Mouse (Mus musculus) stomach, postnatal 0 days (tissue): ENCODE results near the gene Adamtsl1. TPM values are rescaled to one million over a fixed set of nuclear protein-coding genes. Genes with fewer than 3 reads are reported as not detected.

Experiments
- ATAC-seq: fragments of 200-750 bp; cut with Nextera tagmentation; 2 replicates; pipeline ENCODE4 v1.8.0; 2017; ENCODE audit not compliant: low FRiP score, low TSS enrichment
- DNase-seq: peaks from one replicate; pipeline ENCODE4 v3.0.0-alpha.2; 2016; ENCODE audit warnings: low spot score
- H3K27ac ChIP-seq: fragments of 300-500 bp; sonication (generic); replicated peaks from 2 replicates; pipeline ENCODE4 v1.5.1; 2014; ENCODE audit warnings: mild to moderate bottlenecking, control low read depth
- H3K27me3 ChIP-seq: fragments of 300-500 bp; sonication (generic); 2 replicates; pipeline ENCODE4 v1.6.1; 2014; ENCODE audit warnings: low read length; ENCODE audit not compliant: control insufficient read depth, insufficient read depth
- H3K36me3 ChIP-seq: fragments of 300-500 bp; sonication (generic); 2 replicates; pipeline ENCODE4 v1.6.1; 2014; ENCODE audit warnings: low read length, mixed read lengths; ENCODE audit not compliant: control insufficient read depth, insufficient read depth
- H3K4me1 ChIP-seq: fragments of 300-500 bp; sonication (generic); replicated peaks from 2 replicates; pipeline ENCODE4 v1.6.1; 2014; ENCODE audit warnings: antibody characterized with exemption; ENCODE audit not compliant: control insufficient read depth, insufficient read depth
- H3K4me2 ChIP-seq: fragments of 300-500 bp; sonication (generic); replicated peaks from 2 replicates; pipeline ENCODE4 v1.6.1; 2014; ENCODE audit warnings: low read depth, mild to moderate bottlenecking, control low read depth, moderate library complexity
- H3K4me3 ChIP-seq: fragments of 300-500 bp; sonication (generic); 2 replicates; pipeline ENCODE4 v1.5.1; 2014; ENCODE audit warnings: low read depth, low read length, control low read depth
- H3K9ac ChIP-seq: fragments of 300-500 bp; sonication (generic); 2 replicates; pipeline ENCODE4 v1.6.1; 2014; ENCODE audit warnings: mild to moderate bottlenecking, low read length, control low read depth, mixed read lengths
- H3K9me3 ChIP-seq: fragments of 300-500 bp; sonication (generic); 2 replicates; pipeline ENCODE4 v1.6.1; 2016; ENCODE audit warnings: low read length; ENCODE audit not compliant: control insufficient read depth
- CTCF ChIP-seq: IDR thresholded peaks from 2 replicates; pipeline ENCODE4 v1.5.1; 2016; ENCODE audit warnings: antibody characterized with exemption, low read depth, mild to moderate bottlenecking, moderate library complexity
- EP300 ChIP-seq: optimal IDR thresholded peaks from 2 replicates; pipeline ENCODE3; 2016; ENCODE audit warnings: antibody characterized with exemption
- WGBS: fragments of 180-500 bp; shearing (Covaris S2); extraction: QIAGEN DNeasy Blood & Tissue Kit; methylation state at CpG from one replicate; pipeline ENCODE4 v1.1.7; 2014; 5-methylcytosine and 5-hydroxymethylcytosine counted together
- polyA plus RNA-seq: library from polyadenylated mRNA; unstranded; fragments of >200 nt; fragmentation: Nextera tagmentation; extraction: Ambion mirVana; gene quantifications from 2 replicates; pipeline ENCODE4 v1.2.1, GENCODE M21; 2015

Adamtsl1 gene
- 7.1 and 7.3 TPM in 2 replicates for polyA plus RNA-seq

DNA sequence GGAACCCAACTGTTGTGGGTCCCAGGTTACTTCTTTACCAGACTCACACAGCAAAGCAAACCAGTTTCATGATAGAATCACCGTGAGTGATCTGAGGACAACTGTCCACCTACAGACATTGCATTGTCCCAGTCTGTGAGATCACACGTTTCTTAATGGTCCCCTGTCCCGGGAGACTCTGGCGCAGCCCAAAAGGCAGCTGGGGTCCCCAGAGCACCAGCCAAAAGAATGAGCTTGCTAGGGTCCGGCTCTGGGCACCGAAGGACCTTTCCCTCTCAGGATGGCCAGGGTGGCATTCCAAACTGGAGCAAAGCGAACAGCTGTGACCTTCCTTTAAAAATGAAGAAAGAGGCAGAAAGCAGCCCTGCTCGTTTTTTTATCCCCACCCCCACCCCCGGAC is at the start of gene Adamtsl1:
Adamtsl1 (plus strand) TSS at position 381 of the 400 bp plus-strand sequence.
- WGBS: 4% methylated on average over 9 of the region's 9 CpGs

GRCm38 (mm10) chr4:85483586-85483985 is 30.4 kb upstream of the Adamtsl1 start:
- no peak for ATAC-seq
- Histone ChIP-seq H3K4me2 (no peak overlapping the region), H3K9ac (no peak overlapping the region), H3K27ac (no peak overlapping the region), H3K36me3 (no peaks in the 10 kb centered on the region), H3K4me1 (no peaks in the 10 kb centered on the region), H3K4me3 (no peak overlapping the region), H3K9me3 (no peaks in the 10 kb centered on the region), H3K27me3 (no peaks in the 10 kb centered on the region)
- TF ChIP-seq EP300: no peak
- no peak for TF ChIP-seq CTCF
- WGBS: 79% methylated on average over 6 of the region's 6 CpGs
- no peak for DNase-seq

More for the DNA sequence above, at the start of gene Adamtsl1:
- Histone ChIP-seq H3K36me3 (no peaks in the 10 kb centered on the region), H3K9ac (peak within 1 kb of the TSS; percentile 18; the same call in 1 of the 2 replicates), H3K27ac (no peak within 1 kb of the TSS), H3K4me2 (peak within 1 kb of the TSS; percentile 81), H3K4me3 (peak within 1 kb of the TSS; percentile 48), H3K4me1 (no peaks in the 10 kb centered on the region), H3K9me3 (no peaks in the 10 kb centered on the region), H3K27me3 (no peaks in the 10 kb centered on the region; the same call in 1 of the 2 replicates)
- DNase-seq: no peak
- no peak for ATAC-seq
- TF ChIP-seq EP300 (no peak), CTCF (no peak)

DNA sequence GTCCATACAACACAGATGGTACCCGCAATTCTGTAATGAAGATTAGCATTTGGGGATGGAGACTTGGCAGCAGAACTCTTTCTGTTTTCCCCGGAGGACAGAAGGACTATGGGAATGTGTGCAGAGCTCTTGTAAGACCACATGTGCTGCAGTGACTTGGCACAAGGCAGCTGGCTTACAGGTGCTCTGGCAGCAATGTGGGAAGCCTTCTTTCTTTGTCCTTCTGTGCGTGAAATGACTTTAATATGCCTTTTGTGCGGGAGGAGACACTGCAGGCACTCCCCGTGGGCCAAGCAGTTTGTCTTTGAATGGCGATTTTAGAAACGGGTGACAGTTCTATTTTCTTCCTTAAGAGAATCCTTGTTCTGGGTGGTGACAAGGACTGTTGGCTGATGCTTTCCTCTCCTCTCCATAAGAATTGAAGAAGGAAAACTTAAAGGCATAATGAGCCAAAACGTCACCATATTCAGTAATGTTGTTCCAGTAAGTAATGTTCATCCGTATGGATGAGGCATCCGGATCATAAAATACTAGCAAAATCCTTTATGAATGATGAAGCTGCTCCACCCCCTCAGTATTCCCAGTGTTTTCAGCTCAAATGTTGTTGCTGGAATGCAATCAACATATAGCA is 27.5 kb upstream of the Adamtsl1 start:
- WGBS: 79% methylated on average over 10 of the region's 10 CpGs

DNA sequence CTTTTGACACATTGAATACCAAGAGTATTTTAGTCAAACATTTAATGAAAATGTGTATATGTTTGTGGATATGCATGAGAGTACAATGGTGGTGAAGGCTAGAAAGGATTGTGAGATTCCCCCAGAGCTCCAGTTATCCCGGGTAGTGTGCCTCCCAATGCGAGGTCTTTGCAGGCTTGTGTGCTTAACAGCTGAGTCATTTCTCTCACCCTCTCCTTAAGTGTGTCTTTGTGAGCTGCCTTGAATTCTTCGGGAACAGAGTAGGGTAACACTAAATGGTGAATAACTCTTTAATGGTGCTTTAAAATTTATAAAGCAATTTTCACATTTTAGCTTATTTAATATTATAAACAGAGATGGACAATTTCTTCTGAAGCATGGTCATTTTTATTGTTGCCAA is 8.3 kb upstream of the Adamtsl1 start:
- no peaks in the 10 kb centered on the region for H3K36me3 ChIP-seq
- H3K4me3 ChIP-seq: no peak overlapping the region
- H3K4me1 ChIP-seq: no peaks in the 10 kb centered on the region
- DNase-seq (no peak), ATAC-seq (no peak)
- no peaks in the 10 kb centered on the region for H3K9me3 ChIP-seq
- no peak overlapping the region for H3K4me2 ChIP-seq
- no peak overlapping the region for H3K9ac ChIP-seq
- H3K27ac ChIP-seq: no peak overlapping the region
- TF ChIP-seq EP300 (no peak), CTCF (no peak)
- no peaks in the 10 kb centered on the region for H3K27me3 ChIP-seq
- WGBS: 55% methylated on average over 3 of the region's 3 CpGs

More for the DNA sequence above, 27.5 kb upstream of the Adamtsl1 start:
- Histone ChIP-seq H3K4me2 (no peak overlapping the region), H3K9ac (no peak overlapping the region), H3K4me1 (no peaks in the 10 kb centered on the region), H3K27me3 (no peaks in the 10 kb centered on the region), H3K4me3 (no peak overlapping the region), H3K36me3 (no peaks in the 10 kb centered on the region), H3K27ac (no peak overlapping the region), H3K9me3 (no peaks in the 10 kb centered on the region)
- TF ChIP-seq EP300: no peak
- TF ChIP-seq CTCF: no peak
- no peak for DNase-seq
- no peak for ATAC-seq

- DNase-seq: no peak
- no peak overlapping the region for H3K9ac ChIP-seq
- no peaks in the 10 kb centered on the region for H3K9me3 ChIP-seq
- H3K4me1 ChIP-seq: no peaks in the 10 kb centered on the region
- no peak for ATAC-seq
- 84% methylated on average over 2 of the region's 2 CpGs for WGBS
- H3K27me3 ChIP-seq: no peaks in the 10 kb centered on the region; the same call in 1 of the 2 replicates
- TF ChIP-seq CTCF: no peak
- TF ChIP-seq EP300: no peak
- H3K4me2 ChIP-seq: no peak overlapping the region
- no peaks in the 10 kb centered on the region for H3K36me3 ChIP-seq
- H3K27ac ChIP-seq: no peak overlapping the region
- no peak overlapping the region for H3K4me3 ChIP-seq
Measured at GRCm38 (mm10) chr4:85506976-85507375, 7.0 kb upstream of the Adamtsl1 start.

- 43% methylated on average over 5 of the region's 5 CpGs for WGBS
- ATAC-seq: no peak
- DNase-seq: no peak
Measured at GRCm38 (mm10) chr4:85507491-85507890, 6.5 kb upstream of the Adamtsl1 start.

More at GRCm38 (mm10) chr4:85507491-85507890, 6.5 kb upstream of the Adamtsl1 start:
- no peak overlapping the region for H3K4me3 ChIP-seq
- no peaks in the 10 kb centered on the region for H3K9me3 ChIP-seq
- no peaks in the 10 kb centered on the region; the same call in 1 of the 2 replicates for H3K27me3 ChIP-seq
- H3K4me2 ChIP-seq: no peak overlapping the region
- TF ChIP-seq EP300: no peak
- TF ChIP-seq CTCF: no peak
- no peaks in the 10 kb centered on the region for H3K4me1 ChIP-seq
- no peak overlapping the region for H3K9ac ChIP-seq
- no peak overlapping the region for H3K27ac ChIP-seq
- H3K36me3 ChIP-seq: no peaks in the 10 kb centered on the region
